21 mouse cellular contexts compared by ENCODE assay signal in genomic region chr1:69506011-69506410, GRCm38 (mm10).
"Had no signal": no experiment of that assay in that cellular context is flagged by ENCODE, and none has a peak within 500 bp of the region (broad histone marks: within the 10 kb centered on the region; RNA-seq: fewer than 3 reads in every experiment).

No protein-coding gene starts in this region.

- H3K27me3 ChIP-seq: limb, embryonic 12.5 days; limb, embryonic 15.5 days; midbrain, embryonic 12.5 days; midbrain, embryonic 15.5 days; neural tube, embryonic 12.5 days; neural tube, embryonic 15.5 days had no signal

- DNase-seq: kidney, postnatal 25 days; layer of hippocampus, postnatal 36 days; left cerebral cortex, postnatal 4 days; liver, postnatal 0 days; lung, embryonic 14.5 days; right cerebral cortex, adult 18-20 months; right cerebral cortex, postnatal 25 days; thymus, adult 2 months; thymus, postnatal 14 days; thymus, postnatal 4 days had no signal

- H3K36me3 ChIP-seq: limb, embryonic 12.5 days; limb, embryonic 15.5 days; midbrain, embryonic 12.5 days; midbrain, embryonic 15.5 days; neural tube, embryonic 12.5 days; neural tube, embryonic 15.5 days had no signal

- H3K9me3 ChIP-seq: limb, embryonic 12.5 days; limb, embryonic 15.5 days; midbrain, embryonic 12.5 days; midbrain, embryonic 15.5 days; neural tube, embryonic 12.5 days; neural tube, embryonic 15.5 days had no signal

- H3K4me2 ChIP-seq: limb, embryonic 12.5 days; limb, embryonic 15.5 days; liver, embryonic 11.5 days; lung, embryonic 14.5 days; midbrain, embryonic 12.5 days; midbrain, embryonic 15.5 days; neural tube, embryonic 12.5 days; neural tube, embryonic 15.5 days had no signal

- H3K27ac ChIP-seq: kidney, postnatal 0 days; limb, embryonic 12.5 days; limb, embryonic 15.5 days; liver, embryonic 14.5 days; macrophage; midbrain, embryonic 12.5 days; midbrain, embryonic 15.5 days; neural tube, embryonic 12.5 days; neural tube, embryonic 15.5 days had no signal

- H3K4me3 ChIP-seq: limb, embryonic 12.5 days; limb, embryonic 15.5 days; midbrain, embryonic 12.5 days; midbrain, embryonic 15.5 days; neural tube, embryonic 12.5 days; neural tube, embryonic 15.5 days had no signal

- H3K4me1 ChIP-seq: limb, embryonic 12.5 days; limb, embryonic 15.5 days; midbrain, embryonic 12.5 days; midbrain, embryonic 15.5 days; neural tube, embryonic 12.5 days had no signal

- H3K9ac ChIP-seq: limb, embryonic 12.5 days; limb, embryonic 15.5 days; liver, embryonic 14.5 days; liver, postnatal 0 days; lung, embryonic 14.5 days; midbrain, embryonic 12.5 days; midbrain, embryonic 15.5 days; neural tube, embryonic 12.5 days; neural tube, embryonic 15.5 days had no signal

- ATAC-seq: liver, postnatal 0 days; lung, postnatal 0 days; midbrain, embryonic 15.5 days had no signal
